Mouse (Mus musculus) right cerebral cortex, postnatal 36 days (tissue): ENCODE data around the gene Esr1.
"Not testable (repeated sequence)": the region's sequence is repeated elsewhere in the genome, so short reads cannot be mapped to it uniquely, and the experiment has no call there.

Experiments
- DNase-seq, 2 experiments: peaks; one replicate each; pipeline ENCODE4 v3.0.0; 2022; ENCODE audit warnings: low spot score in 2 of 2, mixed read lengths in 1 of 2

Esr1 gene

DNA sequence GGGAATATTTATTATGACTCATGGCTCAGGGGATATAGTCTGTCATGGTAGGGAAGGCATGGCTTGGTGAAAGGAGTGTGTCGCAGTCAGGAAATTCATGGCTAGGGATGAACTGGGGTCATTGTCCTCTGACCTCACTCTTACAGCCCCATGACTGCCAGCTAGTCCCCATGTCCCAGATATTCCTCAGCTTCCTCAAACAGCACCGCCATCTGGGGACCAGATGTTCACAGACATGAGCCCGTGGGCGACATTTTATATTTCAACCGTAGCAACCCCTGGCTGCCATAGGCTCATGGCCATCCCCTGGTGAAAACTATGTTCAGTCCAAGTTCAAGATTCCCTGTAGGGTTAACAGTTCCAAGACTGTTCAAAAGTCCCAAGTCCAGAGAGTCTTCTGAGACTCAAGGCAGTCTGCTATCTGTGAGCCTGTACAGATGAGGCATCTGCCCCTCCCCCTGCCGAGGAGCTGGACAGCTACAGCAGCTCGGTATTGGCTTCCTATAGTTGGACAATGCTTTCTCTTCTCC, 83.0 kb downstream of the Esr1 start:
- no peak for DNase-seq

DNA sequence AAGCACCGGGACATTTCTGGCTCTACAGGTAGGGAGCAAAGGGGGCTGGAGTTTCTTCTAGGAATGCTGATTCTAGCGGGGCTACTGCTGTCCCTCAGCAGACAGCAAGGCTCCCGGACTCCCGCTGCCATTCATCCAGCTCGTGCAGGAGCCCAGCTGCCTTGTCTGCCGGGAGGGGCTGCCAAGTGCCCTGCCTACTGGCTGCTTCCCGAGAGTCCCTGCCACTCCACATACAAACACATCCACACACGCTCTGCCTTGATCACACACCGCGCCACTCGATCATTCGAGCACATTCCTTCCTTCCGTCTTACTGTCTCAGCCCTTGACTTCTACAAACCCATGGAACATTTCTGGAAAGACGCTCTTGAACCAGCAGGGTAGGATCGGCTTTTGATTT, 98.5 kb downstream of the Esr1 start:
- DNase-seq = peak; percentile 7 to 8

DNA sequence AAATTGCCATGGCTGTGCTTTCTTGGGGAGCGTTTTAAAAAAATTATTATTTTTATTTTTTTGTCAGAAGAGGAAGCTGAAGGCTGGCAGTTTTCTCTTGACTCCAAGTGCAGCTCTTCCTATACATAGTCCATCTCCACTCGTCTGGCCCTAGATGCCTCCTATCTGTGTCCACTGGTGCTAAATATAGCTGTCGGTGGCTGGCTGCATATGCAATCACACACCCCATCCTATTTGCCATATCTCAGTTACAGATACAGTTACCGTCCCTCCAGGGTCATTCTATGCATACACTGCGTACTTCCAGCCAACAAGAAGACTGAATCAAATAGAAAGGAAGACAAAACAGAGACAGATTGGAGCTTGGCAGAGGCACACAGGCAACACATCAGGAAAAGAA, 100.0 kb downstream of the Esr1 start:
- DNase-seq = no peak

- DNase-seq = peak in 1 of 2 experiments; percentile 6
These were observed 100.9 kb downstream of the Esr1 start for GRCm38 (mm10) chr10:4712061-4712908.

- DNase-seq = no peak
These were observed 102.0 kb downstream of the Esr1 start for GRCm38 (mm10) chr10:4713398-4713797.

DNA sequence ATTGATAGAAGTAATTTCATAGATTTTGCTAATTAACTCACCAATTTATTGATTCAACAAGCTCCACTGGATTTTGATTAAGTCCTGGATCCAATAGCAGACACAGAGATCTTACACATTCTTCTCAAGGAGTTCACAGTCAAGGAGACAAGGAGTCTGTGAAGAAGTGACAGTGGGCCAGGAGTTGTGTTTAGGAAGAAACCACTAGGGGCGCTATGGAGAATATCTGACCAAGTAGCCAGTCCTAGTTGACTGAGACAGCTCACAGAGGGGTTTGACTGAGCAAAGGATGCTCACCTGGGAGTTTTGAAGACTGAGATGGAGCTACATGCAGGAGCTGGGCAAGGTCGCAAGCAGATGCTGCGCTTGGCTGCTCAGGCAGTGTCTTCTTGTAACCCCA, 113.5 kb downstream of the Esr1 start:
- DNase-seq = no peak

- no peak for DNase-seq
These were observed 114.7 kb downstream of the Esr1 start for GRCm38 (mm10) chr10:4726141-4726540.

DNA sequence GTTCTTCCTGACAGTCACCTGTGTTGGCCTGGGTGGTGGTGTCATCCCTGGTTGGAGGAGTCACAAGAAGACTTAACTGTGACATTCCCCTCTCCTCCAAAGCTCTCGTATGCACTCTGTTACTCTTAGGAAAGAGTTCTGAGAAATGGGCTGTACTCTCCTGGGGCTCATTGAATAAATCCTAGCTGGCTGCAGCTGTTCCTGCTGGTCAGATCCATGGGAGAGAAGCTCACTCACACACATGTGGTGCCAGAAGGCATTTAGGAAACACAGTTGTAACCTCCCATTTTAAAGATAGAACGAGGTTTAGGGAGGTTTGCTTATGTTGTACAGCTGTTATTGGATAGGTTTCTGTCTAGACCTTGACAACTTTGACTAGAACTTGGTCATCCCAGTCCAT, 120.9 kb downstream of the Esr1 start:
- no peak for DNase-seq

- DNase-seq = no peak
These were observed 122.6 kb downstream of the Esr1 start for GRCm38 (mm10) chr10:4733987-4734386.

DNA sequence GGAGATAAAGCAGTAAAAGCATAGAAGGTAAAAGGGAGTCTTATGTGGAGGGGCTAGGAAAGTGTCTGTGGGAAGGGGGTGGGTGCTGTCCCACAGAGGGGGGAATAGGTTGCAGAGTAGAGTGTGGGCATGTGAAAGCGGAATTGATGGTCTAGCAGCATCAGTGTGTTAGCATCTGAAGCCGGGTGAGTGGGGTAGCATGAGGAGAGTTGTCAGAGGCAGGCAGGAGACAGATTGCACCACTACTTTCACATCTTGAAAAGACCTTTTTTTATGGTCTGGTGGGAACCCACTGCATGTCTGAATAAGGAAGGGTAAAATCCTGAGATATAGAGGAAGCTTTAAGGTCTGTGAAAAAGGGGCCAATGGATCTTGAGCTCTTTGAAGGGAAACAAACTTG, 123.5 kb downstream of the Esr1 start:
- DNase-seq = no peak

- no peak for DNase-seq
These were observed 126.9 kb downstream of the Esr1 start for GRCm38 (mm10) chr10:4738311-4738710.

GRCm38 (mm10) chr10:4751091-4751490, 139.7 kb downstream of the Esr1 start:
- DNase-seq = not testable (repeated sequence)

- no peak for DNase-seq
These were observed 141.6 kb downstream of the Esr1 start for GRCm38 (mm10) chr10:4752977-4753376.

- DNase-seq = no peak
These were observed 164.1 kb downstream of the Esr1 start for GRCm38 (mm10) chr10:4775541-4775940.

- no peak for DNase-seq
These were observed 164.8 kb downstream of the Esr1 start for GRCm38 (mm10) chr10:4776007-4776713.

GRCm38 (mm10) chr10:4776714-4777090, 165.3 kb downstream of the Esr1 start:
- no peak for DNase-seq

GRCm38 (mm10) chr10:4777996-4778395, 166.6 kb downstream of the Esr1 start:
- no peak for DNase-seq

GRCm38 (mm10) chr10:4780926-4781325, 169.5 kb downstream of the Esr1 start:
- DNase-seq = no peak

DNA sequence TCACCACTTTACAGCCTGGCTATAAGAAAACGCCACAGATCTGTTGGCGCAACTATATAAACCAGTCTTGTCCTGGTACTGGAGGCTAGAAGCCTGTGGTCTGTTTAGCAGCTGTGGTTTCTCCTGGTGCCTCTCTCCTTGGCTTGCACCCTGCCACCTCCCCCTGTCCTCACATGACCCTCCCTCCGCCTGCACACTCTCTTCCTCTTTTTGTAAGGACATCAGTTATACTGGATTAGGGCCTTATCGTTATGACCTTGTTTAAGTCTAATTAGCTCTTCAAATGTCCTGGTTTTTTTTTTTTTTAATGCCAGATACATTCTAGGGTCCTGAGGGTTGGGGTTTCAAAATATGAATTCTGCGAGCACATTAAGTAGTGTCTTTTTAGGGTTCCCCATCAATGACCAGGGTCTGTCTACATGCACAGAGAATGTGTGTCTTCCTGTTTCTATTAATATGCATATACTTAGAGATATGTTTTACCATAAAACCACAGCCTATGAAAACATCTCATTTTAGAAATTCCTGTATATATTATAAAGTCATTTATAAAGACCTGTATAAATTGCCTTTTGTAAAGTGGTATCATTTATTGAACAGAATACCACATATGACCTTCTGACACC, 175.7 kb downstream of the Esr1 start:
- no peak for DNase-seq

DNA sequence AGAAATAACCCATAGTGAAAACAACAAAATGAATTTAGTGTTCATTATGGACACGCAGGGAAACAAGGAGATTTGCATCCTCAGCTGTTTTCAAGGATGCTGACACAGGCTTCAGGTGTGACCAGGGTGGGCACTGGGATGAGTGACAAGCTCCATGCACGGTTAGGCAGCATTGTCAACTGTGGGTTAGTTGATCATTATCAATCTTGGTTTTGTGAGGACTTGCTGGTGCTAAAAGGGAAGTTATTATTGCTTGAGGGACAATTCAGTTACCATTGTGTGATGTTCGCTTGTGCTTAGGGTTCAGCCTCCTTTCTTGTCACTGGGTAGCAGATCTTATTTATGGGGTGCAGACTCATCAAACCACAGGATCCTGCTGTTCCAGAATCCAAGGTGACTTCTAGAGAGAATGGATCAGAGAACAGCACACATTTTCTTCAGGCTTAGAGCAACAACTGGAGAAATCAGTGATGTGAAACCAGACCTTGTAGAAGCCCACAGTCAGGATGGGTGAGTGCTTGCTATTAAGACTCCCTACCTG, 186.9 kb downstream of the Esr1 start:
- DNase-seq = no peak

GRCm38 (mm10) chr10:4824366-4824765, 213.0 kb downstream of the Esr1 start:
- DNase-seq = no peak

GRCm38 (mm10) chr10:4830592-4830991, 219.2 kb downstream of the Esr1 start:
- no peak for DNase-seq
